Mouse (Mus musculus) gastrocnemius, postnatal 25 days (tissue): ENCODE results near the gene Tmem170b. TPM values are rescaled to one million over a fixed set of nuclear protein-coding genes. Genes with fewer than 3 reads are reported as not detected.

Experiments used
- DNase-seq: peaks from one replicate; pipeline ENCODE4 v3.0.0; 2022
- total RNA-seq, 2 experiments: library from RNA; stranded (reverse); gene quantifications; 1 replicate in 1 of 2; 2 replicates in 1 of 2; pipeline ENCODE4 v1.2.3; 2021

The Tmem170b gene
- total RNA-seq, 2 experiments from 2014 or later, result 22.0 to 23.6 TPM

GRCm38 (mm10) chr13:41614539-41614938 is 8.8 kb downstream of the Tmem170b start:
- DNase-seq, result no peak

DNA sequence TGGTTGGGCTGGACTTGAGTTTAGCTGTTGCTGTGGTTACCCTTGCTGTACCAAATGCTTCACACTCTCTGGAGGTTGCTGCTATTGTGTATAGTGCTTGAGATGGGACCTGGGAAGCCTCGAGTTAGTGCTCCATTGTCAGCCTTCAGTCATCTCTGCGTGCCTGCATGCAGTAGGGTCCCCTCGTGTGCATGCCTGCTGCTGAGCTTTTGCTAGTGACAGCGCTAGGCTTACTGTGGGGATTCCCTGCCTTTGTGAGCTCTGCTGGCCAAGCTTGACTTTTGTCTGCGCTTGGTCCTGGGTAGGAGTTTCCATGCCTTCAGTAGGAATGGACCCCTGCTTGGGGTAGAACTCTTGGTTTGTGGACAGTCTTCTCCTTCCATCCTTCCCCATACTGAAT is 9.3 kb downstream of the Tmem170b start:
- no peak for DNase-seq

DNA sequence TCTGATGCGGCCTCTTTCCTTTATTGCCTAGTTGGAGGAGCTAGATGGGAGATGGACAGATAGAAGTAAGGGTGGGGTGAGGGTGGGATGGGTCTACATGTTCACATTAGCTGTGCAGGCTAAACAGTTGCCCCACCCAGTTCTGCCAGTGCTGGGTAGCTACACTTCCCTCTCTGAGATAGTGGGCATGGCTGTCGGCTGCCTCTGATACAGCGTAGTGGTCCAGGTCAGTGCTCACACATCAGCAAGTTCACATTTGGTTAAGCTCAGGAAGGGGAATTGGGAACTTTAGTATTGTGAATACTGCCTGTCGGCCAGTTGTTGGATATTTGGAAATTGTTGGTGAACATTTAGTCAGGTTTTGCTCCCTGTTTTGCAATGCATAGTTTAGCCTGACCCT is 13.8 kb downstream of the Tmem170b start:
- no peak for DNase-seq

- DNase-seq, result no peak
These were observed 14.4 kb downstream of the Tmem170b start for GRCm38 (mm10) chr13:41620132-41620531.

DNA sequence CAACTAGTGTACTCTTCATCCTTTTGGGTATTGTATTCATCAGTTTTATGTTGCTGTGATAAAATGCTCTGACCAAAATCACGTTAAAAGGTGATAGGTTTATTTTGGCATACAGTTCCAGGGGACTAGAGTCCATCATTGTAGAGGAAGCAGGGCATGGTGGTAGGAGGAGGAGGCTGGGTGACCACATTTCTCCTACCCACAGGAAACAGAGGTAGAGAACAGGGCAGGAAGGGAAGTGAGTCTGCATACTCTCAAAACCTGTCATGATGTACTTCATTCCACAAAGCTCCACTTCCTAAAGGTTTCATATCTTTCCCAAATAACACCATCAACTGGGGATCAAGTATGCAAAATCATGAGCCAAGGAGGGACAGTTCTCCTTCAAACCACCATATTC is 18.4 kb downstream of the Tmem170b start:
- no peak for DNase-seq

- no peak for DNase-seq
These were observed 19.5 kb downstream of the Tmem170b start for GRCm38 (mm10) chr13:41625248-41625647.

DNA sequence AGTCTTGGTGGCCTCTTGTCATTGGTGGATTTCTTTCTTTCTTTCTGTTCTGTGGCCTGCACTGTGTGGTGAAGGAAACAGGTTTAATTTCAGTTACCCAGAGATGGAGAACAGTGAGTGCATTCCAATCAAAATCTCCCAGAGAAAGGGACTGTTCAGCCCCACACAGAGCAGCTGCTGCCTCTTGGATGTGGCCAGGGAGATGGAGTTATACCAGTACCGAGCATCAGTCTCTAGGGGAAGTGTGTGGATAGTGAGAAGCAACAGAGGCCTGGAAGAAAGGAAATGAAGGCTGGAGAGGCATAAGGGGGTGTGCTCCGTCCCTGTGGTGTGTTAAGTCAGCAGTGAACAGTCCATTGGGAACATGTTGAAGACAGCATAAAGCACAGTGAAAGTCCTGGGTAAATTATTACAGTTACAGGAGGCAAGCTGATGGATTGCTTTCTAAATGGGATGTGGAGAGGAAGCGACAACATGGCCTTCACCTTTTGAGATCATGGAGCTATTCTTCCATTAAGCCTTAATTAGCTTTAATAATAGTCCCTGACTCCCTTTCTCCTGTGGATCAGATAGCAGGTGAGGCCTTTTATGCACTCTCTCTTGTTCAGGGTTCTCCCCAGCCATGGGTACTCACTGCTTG is 21.7 kb downstream of the Tmem170b start:
- DNase-seq, result no peak

DNA sequence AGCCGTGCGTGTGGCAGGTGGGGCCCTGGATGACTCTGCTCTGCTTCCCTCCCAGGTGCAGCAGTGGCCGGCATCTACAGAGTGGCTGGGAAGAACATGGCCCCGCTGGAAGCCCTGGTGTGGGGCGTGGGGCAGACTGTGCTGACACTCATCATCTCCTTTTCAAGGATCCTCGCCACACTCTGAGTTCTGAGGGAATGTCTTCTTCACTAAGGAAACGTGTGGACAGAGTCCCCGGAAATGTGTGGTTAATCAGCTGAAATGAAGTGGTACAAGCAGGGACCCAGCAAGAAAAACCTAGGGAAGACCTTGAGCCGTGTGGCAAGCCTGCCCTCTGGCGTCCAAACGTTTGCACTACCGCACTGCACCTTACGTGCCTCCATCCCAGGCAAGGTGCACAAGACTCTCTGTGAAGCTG is 28.7 kb downstream of the Tmem170b start:
- DNase-seq, result peak; percentile 35

GRCm38 (mm10) chr13:41638083-41638482 is 32.4 kb downstream of the Tmem170b start:
- no peak for DNase-seq

GRCm38 (mm10) chr13:41642851-41643250 is 37.1 kb downstream of the Tmem170b start:
- no peak for DNase-seq

DNA sequence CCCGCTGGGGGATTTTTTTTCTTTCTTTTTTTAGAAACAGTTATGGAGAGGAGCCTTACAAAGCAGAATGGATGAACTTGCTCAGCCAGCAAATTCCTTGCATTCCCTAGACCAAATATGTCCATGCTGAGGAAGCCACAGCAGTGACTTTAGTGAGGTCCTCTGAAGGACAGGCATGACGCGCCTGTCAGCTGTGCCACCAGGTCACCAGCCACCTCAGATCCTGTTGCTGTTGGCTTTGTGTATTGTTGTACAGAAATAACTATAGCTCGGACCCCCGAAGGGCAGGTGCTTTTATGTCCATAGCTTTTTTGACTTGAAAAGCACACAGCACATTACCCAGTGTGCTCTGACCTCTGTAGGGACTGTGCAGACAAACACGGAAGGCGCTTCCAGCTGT is 38.1 kb downstream of the Tmem170b start:
- DNase-seq, result no peak

DNA sequence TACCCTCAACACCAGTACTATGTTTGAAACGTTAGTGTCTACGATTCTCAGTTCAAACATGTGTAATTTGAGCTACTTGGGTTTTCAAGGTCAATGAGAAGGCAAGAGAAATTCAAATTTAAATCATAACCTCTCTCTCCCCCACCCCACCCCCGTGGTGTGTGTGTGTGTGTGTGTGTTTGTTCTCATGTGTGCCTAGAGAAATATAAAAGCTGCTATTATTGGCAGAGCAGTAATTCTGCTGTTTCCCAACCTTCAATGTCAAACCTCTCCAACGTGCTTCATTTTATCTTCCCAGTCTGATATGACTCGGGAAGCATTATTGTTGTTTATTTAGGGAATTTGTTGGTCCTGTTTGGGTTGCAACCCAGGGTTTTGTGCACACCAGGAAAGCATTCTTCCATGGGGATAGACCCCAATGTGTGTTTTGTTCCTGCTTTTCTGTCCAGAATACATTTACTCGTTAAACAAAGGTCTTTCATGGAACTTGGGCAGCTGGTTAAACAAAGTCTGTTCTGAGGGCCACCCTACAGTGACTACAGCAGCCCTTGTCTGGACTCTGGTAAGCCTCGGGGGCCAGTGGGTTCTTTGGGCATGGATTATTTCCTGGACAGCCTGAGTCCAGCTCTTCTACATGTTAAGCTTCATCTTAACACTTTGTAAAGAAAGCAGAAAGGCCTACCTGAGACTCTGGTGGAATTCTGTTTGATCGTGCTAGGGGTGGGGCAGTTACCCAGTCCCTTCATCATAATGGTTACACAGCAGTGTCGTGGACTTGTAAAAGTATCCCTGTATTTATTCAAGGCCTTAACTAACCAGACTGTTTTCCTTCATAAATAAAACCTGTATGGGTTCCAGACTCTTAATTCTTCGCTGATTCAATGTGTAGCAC is 39.1 kb downstream of the Tmem170b start:
- DNase-seq, result no peak

- no peak for DNase-seq
These were observed 39.8 kb downstream of the Tmem170b start for GRCm38 (mm10) chr13:41645483-41645859.

GRCm38 (mm10) chr13:41647976-41648375 is 42.3 kb downstream of the Tmem170b start:
- no peak for DNase-seq

GRCm38 (mm10) chr13:41650665-41651064 is 45.0 kb downstream of the Tmem170b start:
- DNase-seq, result no peak

- DNase-seq, result no peak
These were observed 48.1 kb downstream of the Tmem170b start for GRCm38 (mm10) chr13:41653791-41654190.

GRCm38 (mm10) chr13:41655576-41656090 is 49.9 kb downstream of the Tmem170b start:
- no peak for DNase-seq

DNA sequence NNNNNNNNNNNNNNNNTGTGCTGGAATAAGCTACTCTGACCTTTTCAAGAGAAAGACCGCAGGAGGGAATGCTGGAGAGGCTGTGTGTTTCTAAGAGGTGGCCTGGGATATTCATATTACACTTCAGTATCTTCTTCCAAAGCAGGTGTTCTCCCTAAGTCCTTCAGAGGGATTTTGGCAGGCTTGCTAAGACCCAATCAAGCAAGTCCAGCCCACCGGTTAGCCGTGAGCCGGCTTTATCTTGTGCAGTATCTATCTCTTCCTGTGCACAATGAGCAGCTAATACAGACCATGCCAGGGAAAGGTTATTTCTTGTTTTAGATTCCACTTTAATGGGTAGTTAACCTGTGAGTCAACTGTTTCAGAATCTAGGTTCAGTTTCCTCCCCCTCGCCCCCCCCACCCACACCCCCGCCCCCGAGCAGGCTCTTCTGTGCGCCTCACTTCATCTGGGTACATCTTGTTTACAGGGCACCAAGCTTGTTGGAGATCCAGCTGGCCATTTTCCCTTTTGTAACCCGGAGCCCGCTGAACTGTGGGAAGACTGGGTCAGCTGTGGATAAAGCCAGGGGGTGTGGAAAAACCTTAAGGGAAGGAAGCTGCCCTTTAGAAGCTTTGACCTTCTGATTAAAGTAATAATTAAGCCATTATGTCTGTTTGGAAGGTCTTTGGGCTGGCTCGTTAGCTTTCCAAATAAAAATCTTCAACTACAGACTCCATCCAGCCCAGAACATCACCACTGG is 54.5 kb downstream of the Tmem170b start:
- peak; percentile 32 for DNase-seq

- DNase-seq, result no peak
These were observed 55.4 kb downstream of the Tmem170b start for GRCm38 (mm10) chr13:41661116-41661515.

DNA sequence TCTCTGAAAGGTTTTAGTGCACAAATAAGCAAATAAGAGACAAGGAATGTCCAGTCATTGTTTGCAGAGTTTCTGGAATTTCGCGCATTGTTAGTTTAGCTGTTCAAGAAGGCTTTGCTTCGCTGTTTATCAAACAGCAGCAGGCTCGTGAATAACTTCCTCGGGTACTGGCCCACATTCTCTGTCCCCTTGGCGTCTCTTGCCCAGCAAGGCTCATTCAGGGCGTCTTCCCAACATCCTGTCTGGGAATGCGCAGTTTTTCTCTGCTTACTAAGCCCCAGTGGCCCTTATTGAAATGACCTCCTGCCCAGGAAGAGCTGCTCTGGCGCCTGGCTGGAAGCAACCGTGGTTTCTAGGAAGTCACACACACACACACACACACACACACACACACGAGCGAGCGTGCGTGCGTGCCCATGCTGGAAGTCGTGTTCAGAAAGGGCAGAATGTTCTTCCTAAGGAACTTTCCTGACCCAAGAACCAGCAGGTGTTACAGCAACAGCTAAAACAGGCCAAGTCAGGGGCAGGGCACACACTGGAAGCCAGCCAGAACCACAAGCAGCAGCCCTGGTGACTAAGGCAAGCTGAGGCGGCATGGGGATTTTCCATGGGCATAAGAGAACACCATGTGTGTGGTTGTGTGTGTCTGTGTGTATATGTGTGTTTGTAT is 56.8 kb downstream of the Tmem170b start:
- DNase-seq, result peak; percentile 61

DNA sequence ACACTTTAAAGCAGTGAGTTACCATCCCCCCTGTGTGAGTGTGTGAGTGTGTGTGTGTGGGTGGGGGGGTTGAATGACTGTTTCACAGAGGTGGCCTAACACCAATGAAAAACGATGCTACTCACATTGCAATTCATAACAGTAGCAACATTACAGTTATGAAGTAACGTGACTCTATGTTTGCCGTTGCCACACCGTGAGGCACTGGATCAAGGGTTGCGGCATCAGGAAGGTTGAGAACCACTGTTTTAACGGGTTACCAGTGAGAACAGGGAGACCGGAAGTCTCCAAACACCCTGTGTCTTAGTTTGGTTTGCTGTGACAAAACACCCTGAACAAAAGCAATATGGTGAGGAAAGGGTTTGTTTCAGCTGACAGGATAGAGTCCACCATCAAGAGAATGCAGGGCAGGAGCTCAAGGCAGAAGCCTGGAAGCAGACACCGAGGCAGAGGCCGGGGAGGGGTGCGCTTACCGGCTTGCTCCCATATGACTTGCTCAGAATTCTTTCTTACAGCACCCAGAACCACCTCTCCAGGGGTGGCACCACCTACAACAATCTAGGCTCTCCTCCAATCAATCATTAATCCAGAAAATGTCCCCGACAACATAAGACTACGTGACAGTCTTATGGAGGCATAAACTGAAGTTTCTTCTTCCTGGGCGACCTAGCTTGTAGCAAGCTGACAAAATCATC is 57.9 kb downstream of the Tmem170b start:
- DNase-seq, result no peak
